Mouse (Mus musculus) lung, embryonic 14.5 days (tissue): ENCODE measurements at regions not wholly inside any gene's neighbourhood (a gene's known extent, or its start where the extent isn't known, plus 50 kb on each side); places are given as distances from the start of the nearest gene placed in this dataset.

ENCODE experiments used
- ATAC-seq: fragments of 200-750 bp; cut with Nextera tagmentation; 2 replicates; pipeline ENCODE4 v1.8.0; 2017; ENCODE audit warnings: mild to moderate bottlenecking, moderate TSS enrichment, moderate library complexity; ENCODE audit not compliant: insufficient read depth
- DNase-seq: peaks from one replicate; pipeline ENCODE4 v3.0.0-alpha.2; 2015
- H3K27ac ChIP-seq: fragments of 300-500 bp; sonication (generic); 2 replicates; pipeline ENCODE4 v1.5.1; 2014; ENCODE audit warnings: low read depth, mild to moderate bottlenecking, moderate library complexity
- H3K27me3 ChIP-seq: fragments of 300-500 bp; sonication (generic); 2 replicates; pipeline ENCODE4 v1.6.1; 2014; ENCODE audit warnings: low read length, control low read depth; ENCODE audit not compliant: insufficient read depth
- H3K36me3 ChIP-seq: fragments of 300-500 bp; sonication (generic); 2 replicates; pipeline ENCODE4 v1.6.1; 2014; ENCODE audit warnings: control low read depth; ENCODE audit not compliant: insufficient read depth
- H3K4me1 ChIP-seq: fragments of 300-500 bp; sonication (generic); 2 replicates; pipeline ENCODE4 v1.6.1; 2014; ENCODE audit warnings: antibody characterized with exemption, control low read depth; ENCODE audit not compliant: insufficient read depth
- H3K4me2 ChIP-seq: fragments of 300-500 bp; sonication (generic); 2 replicates; pipeline ENCODE4 v1.6.1; 2014; ENCODE audit warnings: mild to moderate bottlenecking
- H3K4me3 ChIP-seq: fragments of 300-500 bp; sonication (generic); 2 replicates; pipeline ENCODE4 v1.5.1; 2014; ENCODE audit warnings: low read depth, low read length
- H3K9ac ChIP-seq: fragments of 300-500 bp; sonication (generic); 2 replicates; pipeline ENCODE4 v1.6.1; 2014
- H3K9me3 ChIP-seq: fragments of 300-500 bp; sonication (generic); 2 replicates; pipeline ENCODE4 v1.6.1; 2016; ENCODE audit warnings: low read depth, low read length, control low read depth
- CTCF ChIP-seq: IDR thresholded peaks from 2 replicates; pipeline ENCODE4 v1.5.1; 2016; ENCODE audit warnings: antibody characterized with exemption, low read depth
- WGBS: fragments of 180-500 bp; shearing (Covaris S2); extraction: QIAGEN DNeasy Blood & Tissue Kit; methylation state at CpG from one replicate; pipeline ENCODE4 v1.1.7; 2014; 5-methylcytosine and 5-hydroxymethylcytosine counted together

GRCm38 (mm10) chr14:82243321-82243720, 2200.0 kb upstream of the Pcdh17 start:
- no peak overlapping the region for H3K4me3 ChIP-seq
- no peak for ATAC-seq
- no peaks in the 10 kb centered on the region for H3K9me3 ChIP-seq
- H3K27ac ChIP-seq = no peak overlapping the region
- H3K27me3 ChIP-seq = no peaks in the 10 kb centered on the region
- 64% methylated on average over 2 of the region's 2 CpGs for WGBS
- H3K4me1 ChIP-seq = no peaks in the 10 kb centered on the region
- no peaks in the 10 kb centered on the region for H3K36me3 ChIP-seq
- no peak for TF ChIP-seq CTCF
- no peak for DNase-seq
- H3K4me2 ChIP-seq = no peak overlapping the region
- no peak overlapping the region for H3K9ac ChIP-seq

DNA sequence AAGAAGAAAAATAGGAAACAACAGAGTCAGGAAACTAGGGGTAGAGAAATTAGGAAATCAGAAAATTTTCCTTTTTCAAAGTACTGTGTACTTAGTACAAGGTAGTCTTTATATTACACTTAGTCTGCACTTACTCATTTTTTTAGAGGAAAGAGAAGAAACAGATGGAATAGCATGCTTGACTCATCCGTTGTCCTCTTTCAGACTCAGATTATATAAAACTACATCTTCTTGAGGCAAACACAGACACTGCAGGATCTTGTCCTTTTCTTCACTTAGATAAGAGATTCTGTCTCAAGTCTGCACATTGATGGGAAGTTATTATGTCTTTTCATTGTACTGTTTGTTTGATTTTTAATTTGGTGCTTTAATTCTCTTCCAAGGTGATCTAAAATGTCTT, 2198.5 kb upstream of the Pcdh17 start:
- Histone ChIP-seq H3K9ac (no peak overlapping the region), H3K27ac (no peak overlapping the region), H3K27me3 (no peaks in the 10 kb centered on the region), H3K4me3 (no peak overlapping the region), H3K9me3 (no peaks in the 10 kb centered on the region), H3K4me1 (no peaks in the 10 kb centered on the region), H3K36me3 (no peaks in the 10 kb centered on the region), H3K4me2 (no peak overlapping the region)
- DNase-seq (no peak), ATAC-seq (no peak)
- 81% methylated on average over 1 of the region's 1 CpGs for WGBS
- TF ChIP-seq CTCF = no peak
